Mouse (Mus musculus): ENCODE measurements at regions not wholly inside any gene's neighbourhood (a gene's known extent, or its start where the extent isn't known, plus 50 kb on each side); places are given as distances from the start of the nearest gene placed in this dataset.
"Not testable (repeated sequence)": the region's sequence is repeated elsewhere in the genome, so short reads cannot be mapped to it uniquely, and the experiment has no call there.

DNA sequence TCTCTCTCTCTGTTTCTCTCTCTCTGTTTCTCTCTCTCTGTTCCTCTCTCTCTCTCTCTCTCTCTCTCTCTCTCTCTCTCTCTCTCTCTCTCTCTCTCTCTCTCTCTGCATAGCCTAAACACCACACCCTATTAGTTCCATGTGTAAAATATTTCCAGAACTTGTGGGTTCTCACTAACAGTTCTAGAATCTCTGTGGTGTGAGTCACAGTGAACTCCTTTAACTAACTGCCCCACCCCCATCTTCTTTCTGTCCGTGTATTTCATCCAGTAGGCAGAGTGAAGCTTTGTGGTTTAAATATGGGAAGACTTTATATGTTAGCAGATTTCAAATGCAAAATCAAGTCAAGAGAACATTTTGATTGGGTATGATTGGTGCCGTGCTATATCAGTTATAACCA is 153.8 kb downstream of the Alg10b start:
- H3K9me3 ChIP-seq: no peaks in the 10 kb centered on the region
- no peaks in the 10 kb centered on the region for H3K4me1 ChIP-seq
- TF ChIP-seq FLI1 (IDR thresholded peaks at IDR 0.05; ENCODE audit: low read length) (no peak), GATA1 (IDR thresholded peaks at IDR 0.05; ENCODE audit: borderline replicate concordance, low read length) (no peak)
- no peaks in the 10 kb centered on the region for H3K27me3 ChIP-seq (replicated peaks)
- H3K36me3 ChIP-seq (replicated peaks; ENCODE audit: low read length): no peaks in the 10 kb centered on the region
- H3K4me3 ChIP-seq (replicated peaks): no peak overlapping the region

DNA sequence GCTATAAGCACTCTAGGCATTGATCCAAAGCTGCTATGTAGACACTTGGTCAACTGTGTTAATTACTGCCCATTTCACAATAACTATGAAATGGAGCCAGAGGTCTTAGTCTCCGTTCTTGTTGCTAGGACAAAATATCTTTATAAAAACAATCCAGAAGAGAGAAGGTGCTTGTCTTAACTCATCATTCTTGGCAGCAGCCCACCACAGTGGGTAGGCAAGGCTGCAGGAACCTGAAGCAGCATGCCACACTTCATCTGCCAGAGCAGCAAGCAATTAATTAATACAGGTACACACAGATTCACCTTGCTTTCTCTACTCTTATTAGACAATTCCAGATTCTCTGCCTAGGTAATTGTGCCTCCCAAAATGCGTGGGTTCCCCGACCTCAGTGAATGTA is 172.8 kb downstream of the Alg10b start:
- Histone ChIP-seq H3K4me3 (replicated peaks) (no peak overlapping the region), H3K4me1 (no peaks in the 10 kb centered on the region), H3K27me3 (replicated peaks) (no peaks in the 10 kb centered on the region), H3K36me3 (replicated peaks; ENCODE audit: low read length) (no peaks in the 10 kb centered on the region), H3K9me3 (peaks cover 18% of the 10 kb centered on the region)
- TF ChIP-seq FLI1 (IDR thresholded peaks at IDR 0.05; ENCODE audit: low read length) (no peak), GATA1 (IDR thresholded peaks at IDR 0.05; ENCODE audit: borderline replicate concordance, low read length) (no peak)

DNA sequence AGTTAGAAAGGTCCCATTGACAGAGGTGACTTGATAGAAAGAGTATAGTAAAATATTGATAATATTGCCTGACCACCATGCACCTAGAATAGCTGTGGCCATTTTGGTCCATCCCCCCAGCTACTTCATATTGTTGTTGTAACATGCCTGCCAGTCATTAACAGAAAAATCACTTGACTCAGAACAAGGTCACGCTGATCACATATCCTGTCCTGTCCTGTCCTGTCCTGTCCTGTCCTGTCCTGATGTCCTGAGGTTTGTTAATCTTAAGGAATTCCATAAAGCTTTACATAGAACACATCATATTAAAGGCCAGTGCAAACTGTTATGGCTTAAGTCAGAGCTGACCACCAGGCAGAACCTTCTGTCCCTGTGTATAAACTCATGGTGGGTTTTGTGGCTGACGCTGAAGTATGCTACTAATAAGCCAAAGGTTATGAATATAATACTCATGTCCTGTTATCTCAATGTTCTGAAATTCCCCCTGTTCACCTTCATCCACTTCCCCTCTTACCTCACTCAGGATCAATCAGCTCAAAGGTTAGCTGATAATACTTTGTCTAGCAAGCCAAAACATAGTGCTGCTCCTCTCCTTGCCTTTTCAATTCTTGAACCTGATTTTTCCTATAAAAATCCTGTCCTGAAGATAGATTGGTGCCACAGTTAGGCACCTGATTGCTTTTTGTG is 173.7 kb downstream of the Alg10b start:
- Histone ChIP-seq H3K36me3 (replicated peaks; ENCODE audit: low read length) (no peaks in the 10 kb centered on the region), H3K4me3 (replicated peaks) (no peak overlapping the region), H3K4me1 (no peaks in the 10 kb centered on the region), H3K9me3 (peaks cover 16% of the 10 kb centered on the region), H3K27me3 (replicated peaks) (no peaks in the 10 kb centered on the region)
- no peak for TF ChIP-seq GATA1 (IDR thresholded peaks at IDR 0.05; ENCODE audit: borderline replicate concordance, low read length)
- no peak for TF ChIP-seq FLI1 (IDR thresholded peaks at IDR 0.05; ENCODE audit: low read length)

DNA sequence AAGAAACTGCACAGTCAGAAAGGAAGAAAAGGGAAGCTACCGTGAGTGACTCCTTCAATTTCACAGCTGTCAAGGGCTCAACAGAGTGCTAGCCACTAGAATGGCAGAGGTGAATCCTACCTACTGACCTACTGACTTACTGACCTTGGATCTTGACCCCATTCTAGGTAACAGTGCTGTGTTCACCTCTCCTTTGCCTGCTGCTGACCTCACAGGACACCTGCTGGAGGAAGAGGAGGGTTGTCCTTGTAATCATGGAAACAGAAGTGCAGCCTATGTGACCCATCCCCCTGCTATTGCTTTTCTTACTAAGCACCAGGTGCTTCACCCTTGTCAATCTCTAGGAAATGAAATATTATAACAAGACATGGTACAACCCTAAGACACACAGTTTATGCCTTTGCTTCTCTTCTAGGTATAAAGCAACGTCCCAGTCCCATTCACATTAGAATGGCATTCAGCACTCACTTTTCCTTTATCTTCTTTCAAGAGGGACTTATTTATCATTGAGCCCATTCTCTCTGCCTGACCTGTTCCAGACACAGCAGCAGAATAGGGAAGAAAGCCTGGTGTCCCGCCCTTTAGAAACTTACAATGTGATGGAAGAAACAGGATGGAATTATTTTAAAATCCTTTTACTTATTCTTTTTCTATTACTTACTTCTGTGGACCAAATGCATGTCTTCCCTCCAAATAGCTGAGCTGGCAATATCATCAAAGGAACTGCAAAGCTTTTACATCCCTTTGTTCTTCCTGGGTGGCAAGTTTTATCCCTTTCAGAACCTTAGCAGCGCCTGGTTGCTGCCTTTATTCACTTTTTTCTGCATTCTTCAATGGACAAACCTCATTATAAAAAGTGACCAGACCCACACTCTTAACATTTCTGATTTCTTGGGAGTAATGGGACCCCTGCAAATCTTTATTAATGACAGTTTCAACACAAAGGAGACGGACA is 176.5 kb downstream of the Alg10b start:
- Histone ChIP-seq H3K4me3 (replicated peaks) (no peak overlapping the region), H3K27me3 (replicated peaks) (no peaks in the 10 kb centered on the region), H3K9me3 (peaks cover 7% of the 10 kb centered on the region; the same call in 1 of the 2 replicates), H3K36me3 (replicated peaks; ENCODE audit: low read length) (no peaks in the 10 kb centered on the region), H3K4me1 (no peaks in the 10 kb centered on the region)
- no peak for TF ChIP-seq FLI1 (IDR thresholded peaks at IDR 0.05; ENCODE audit: low read length)
- TF ChIP-seq GATA1 (IDR thresholded peaks at IDR 0.05; ENCODE audit: borderline replicate concordance, low read length): no peak

DNA sequence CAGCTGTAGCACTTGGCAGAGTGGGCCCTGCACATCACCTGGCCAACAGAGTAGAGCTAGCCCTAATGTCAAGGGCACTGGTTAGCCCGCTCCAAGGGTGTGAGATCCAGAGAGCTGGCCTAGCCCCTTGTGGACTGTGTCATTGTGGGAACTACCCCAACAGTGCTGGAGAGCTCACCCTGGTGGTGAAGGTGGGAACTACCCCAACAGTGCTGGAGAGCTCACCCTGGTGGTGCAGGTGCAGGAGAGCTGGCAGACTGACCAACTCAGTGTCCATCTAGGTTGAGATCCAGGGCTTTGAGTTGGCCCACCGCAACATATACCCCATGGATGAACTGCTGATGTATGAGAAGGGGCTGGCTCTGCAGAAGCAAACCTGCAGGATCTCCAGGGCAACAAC is 196.7 kb downstream of the Alg10b start:
- H3K27me3 ChIP-seq (replicated peaks): no peaks in the 10 kb centered on the region
- peaks cover 12% of the 10 kb centered on the region for H3K9me3 ChIP-seq
- H3K4me1 ChIP-seq: no peaks in the 10 kb centered on the region
- TF ChIP-seq GATA1 (IDR thresholded peaks at IDR 0.05; ENCODE audit: borderline replicate concordance, low read length) (no peak), FLI1 (IDR thresholded peaks at IDR 0.05; ENCODE audit: low read length) (no peak)
- H3K4me3 ChIP-seq (replicated peaks): peak overlapping the region; percentile 17
- no peaks in the 10 kb centered on the region for H3K36me3 ChIP-seq (replicated peaks; ENCODE audit: low read length)

DNA sequence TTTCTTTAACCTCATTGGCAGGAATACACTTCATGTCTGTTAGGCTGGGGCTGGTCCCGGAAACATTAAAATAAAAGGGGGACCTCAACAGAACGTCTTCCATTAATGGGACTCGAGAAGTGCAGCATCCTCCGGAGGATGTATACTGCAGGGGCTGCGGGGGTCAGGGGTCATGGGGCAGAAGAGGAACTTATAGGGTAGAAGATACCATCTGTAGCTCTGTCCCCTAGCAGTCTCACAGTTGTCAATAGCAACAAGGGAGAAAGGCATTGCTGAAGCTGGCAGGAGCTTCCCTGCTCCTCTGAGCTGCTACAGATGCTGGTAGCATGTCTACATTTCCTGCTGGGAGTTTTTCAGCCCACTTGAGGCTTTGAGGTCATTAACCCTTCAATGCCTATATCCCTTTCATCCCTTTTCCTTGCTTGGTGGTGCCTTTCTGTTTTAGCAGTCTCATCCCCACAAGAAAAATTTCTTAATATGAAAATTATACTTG is 198.1 kb downstream of the Alg10b start:
- H3K4me1 ChIP-seq: no peaks in the 10 kb centered on the region
- TF ChIP-seq FLI1 (IDR thresholded peaks at IDR 0.05; ENCODE audit: low read length): no peak
- TF ChIP-seq GATA1 (IDR thresholded peaks at IDR 0.05; ENCODE audit: borderline replicate concordance, low read length): no peak

DNA sequence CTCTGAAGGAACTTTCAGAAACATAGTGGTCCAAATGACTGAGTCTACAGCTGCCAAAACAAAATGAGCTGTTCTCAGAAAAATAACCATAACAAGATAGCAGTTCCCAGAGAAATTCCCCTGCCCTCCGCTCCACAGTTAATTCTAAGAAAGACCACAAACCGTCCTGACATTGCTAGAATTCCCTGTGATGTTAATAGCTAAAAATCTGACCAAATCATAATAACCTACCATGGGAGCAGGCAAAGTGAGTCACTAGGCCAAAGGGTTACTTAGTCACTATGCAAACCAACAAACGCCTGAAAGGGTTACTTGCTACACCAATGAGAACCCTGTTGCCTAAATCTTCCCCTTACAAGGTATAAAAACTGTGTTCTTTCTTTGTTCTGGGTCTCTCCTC is 206.9 kb downstream of the Alg10b start:
- H3K36me3 ChIP-seq (replicated peaks; ENCODE audit: low read length); H3K4me1 ChIP-seq; H3K9me3 ChIP-seq; H3K27me3 ChIP-seq (replicated peaks); H3K4me3 ChIP-seq (replicated peaks): not testable (repeated sequence)

More for the DNA sequence above, 198.1 kb downstream of the Alg10b start:
- Histone ChIP-seq H3K9me3 (peaks cover 13% of the 10 kb centered on the region), H3K36me3 (replicated peaks; ENCODE audit: low read length) (no peaks in the 10 kb centered on the region), H3K4me3 (replicated peaks) (no peak overlapping the region), H3K27me3 (replicated peaks) (no peaks in the 10 kb centered on the region)

DNA sequence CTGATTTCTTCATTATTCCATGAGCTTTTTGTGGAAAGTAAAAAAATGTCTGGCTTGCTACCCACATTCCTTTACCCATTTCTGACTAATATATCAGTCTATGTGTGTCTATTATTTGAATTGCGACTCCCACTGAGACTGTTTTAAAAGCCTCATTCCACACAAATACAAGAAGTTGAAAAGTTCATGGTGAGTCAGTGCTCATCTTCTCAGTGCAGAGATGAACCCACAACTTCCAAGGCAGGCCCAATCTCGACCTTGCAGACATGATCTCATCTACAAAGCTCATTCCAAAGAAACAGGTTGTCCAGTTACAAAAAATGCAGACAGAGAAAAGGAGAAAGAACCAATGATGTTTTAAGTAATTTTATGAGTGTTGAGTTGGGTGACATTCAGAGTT is 208.0 kb downstream of the Alg10b start:
- Histone ChIP-seq H3K9me3 (peaks cover 7% of the 10 kb centered on the region), H3K27me3 (replicated peaks) (no peaks in the 10 kb centered on the region), H3K4me1 (no peaks in the 10 kb centered on the region), H3K4me3 (replicated peaks) (no peak overlapping the region), H3K36me3 (replicated peaks; ENCODE audit: low read length) (no peaks in the 10 kb centered on the region)
- no peak for TF ChIP-seq FLI1 (IDR thresholded peaks at IDR 0.05; ENCODE audit: low read length)
- TF ChIP-seq GATA1 (IDR thresholded peaks at IDR 0.05; ENCODE audit: borderline replicate concordance, low read length): no peak

DNA sequence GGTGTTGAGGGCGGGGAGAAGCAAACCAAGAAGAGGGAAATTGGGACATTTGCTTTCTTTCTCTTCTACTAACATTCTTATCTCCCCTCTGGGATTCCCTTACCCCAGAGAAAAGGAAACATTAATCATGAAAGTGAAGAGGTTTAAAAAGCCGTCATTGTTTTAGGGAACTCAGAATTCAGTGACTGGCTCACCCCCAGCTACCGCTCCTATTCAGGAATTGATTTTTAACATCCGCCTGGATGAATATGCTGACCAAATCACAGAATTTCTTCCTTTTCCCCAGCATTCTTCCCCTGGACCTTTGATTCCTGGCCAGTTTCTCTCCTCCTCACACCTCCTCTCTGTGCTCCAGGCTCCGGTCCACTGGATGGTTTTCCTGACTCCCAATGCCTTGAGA is 211.2 kb downstream of the Alg10b start:
- TF ChIP-seq FLI1 (IDR thresholded peaks at IDR 0.05; ENCODE audit: low read length) (no peak), GATA1 (IDR thresholded peaks at IDR 0.05; ENCODE audit: borderline replicate concordance, low read length) (no peak)
- no peak overlapping the region for H3K4me3 ChIP-seq (replicated peaks)

More for the DNA sequence above, 211.2 kb downstream of the Alg10b start:
- H3K4me1 ChIP-seq: no peaks in the 10 kb centered on the region
- H3K36me3 ChIP-seq (replicated peaks; ENCODE audit: low read length): no peaks in the 10 kb centered on the region
- peaks cover 7% of the 10 kb centered on the region for H3K9me3 ChIP-seq
- no peaks in the 10 kb centered on the region for H3K27me3 ChIP-seq (replicated peaks)

Data from megakaryocyte, embryonic 14.5 days (primary cell).